Comparison of ENCODE assay signal across 9 mouse cellular contexts in the genomic region with DNA sequence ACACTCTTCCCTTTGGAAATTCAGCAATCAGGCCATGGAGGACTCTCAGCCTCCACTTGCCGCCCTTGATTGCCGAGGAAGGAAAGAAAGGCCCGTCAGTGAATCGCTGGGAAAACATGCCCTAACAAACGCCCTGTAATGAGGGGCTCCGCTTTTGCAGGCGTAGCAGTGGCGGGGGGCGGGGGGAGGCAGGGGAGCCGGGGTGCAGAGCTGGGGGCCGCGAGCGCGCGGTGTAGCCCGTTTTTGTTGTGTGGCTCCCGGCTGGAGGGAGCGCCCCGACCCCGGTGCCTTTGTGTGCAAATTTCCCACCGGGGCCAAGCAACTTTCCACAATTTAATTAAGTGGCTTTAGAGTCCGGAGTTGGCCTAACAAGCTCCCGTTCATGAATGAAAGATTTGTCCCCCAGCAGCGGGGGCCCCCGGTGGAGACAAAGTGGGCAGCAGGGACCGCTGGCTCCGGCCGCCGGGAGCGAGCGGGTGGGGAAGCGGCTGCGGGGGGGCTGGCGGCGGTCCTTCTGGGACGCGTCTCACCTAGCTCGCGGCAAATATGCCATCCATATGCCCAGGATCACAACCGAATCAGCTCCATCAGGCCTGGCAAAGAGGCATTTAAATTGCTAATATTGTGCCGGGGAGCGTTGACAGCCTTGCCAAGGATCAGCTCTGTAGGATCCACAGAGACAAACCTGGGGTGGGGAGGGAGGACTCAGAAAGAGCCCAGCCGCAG.
DNase-seq lines count a peak whose midpoint lies in the region; ATAC-seq lines count a peak whose summit lies in the region.
"Had no signal": no experiment of that assay in that cellular context is flagged by ENCODE, and none has a peak within 500 bp of the region (broad histone marks: within the 10 kb centered on the region; RNA-seq: fewer than 3 reads in every experiment).

No protein-coding gene starts in this region.

- H3K9me3 ChIP-seq in lung, embryonic 15.5 days = no peaks in the 10 kb centered on the region
- no peaks in the 10 kb centered on the region for H3K9me3 ChIP-seq in limb, embryonic 10.5 days (replicated peaks)
- H3K9me3 ChIP-seq in neural tube, embryonic 13.5 days = no peaks in the 10 kb centered on the region

- H3K4me3 ChIP-seq in lung, embryonic 15.5 days = peak overlapping the region; percentile 38
- peak overlapping the region; percentile 62 for H3K4me3 ChIP-seq in limb, embryonic 10.5 days
- H3K4me3 ChIP-seq in neural tube, embryonic 13.5 days = peak overlapping the region; percentile 34

- H3K4me2 ChIP-seq in lung, embryonic 15.5 days = peak overlapping the region; percentile 89
- H3K4me2 ChIP-seq in neural tube, embryonic 13.5 days = peak overlapping the region; percentile 78

- H3K27ac ChIP-seq in lung, embryonic 15.5 days = no peak overlapping the region
- peak overlapping the region; percentile 89 for H3K27ac ChIP-seq in limb, embryonic 10.5 days
- peak overlapping the region; percentile 53 for H3K27ac ChIP-seq in neural tube, embryonic 13.5 days (replicated peaks)
- H3K27ac ChIP-seq: macrophage had no signal

- H3K4me1 ChIP-seq in lung, embryonic 15.5 days = peaks cover 15% of the 10 kb centered on the region
- peaks cover 18% of the 10 kb centered on the region for H3K4me1 ChIP-seq in limb, embryonic 10.5 days
- peaks cover 28% of the 10 kb centered on the region for H3K4me1 ChIP-seq in neural tube, embryonic 13.5 days (replicated peaks)

- 1% methylated on average over 43 of the region's 43 CpGs for WGBS in lung, embryonic 15.5 days
- whole genome bisulfite sequencing in limb, embryonic 10.5 days = under 1% methylated on average over 43 of the region's 43 CpGs
- under 1% methylated on average over 43 of the region's 43 CpGs for WGBS in neural tube, embryonic 13.5 days

- peak overlapping the region; percentile 27; the same call in 1 of the 2 replicates for H3K9ac ChIP-seq in lung, embryonic 15.5 days
- peak overlapping the region; percentile 62 for H3K9ac ChIP-seq in neural tube, embryonic 13.5 days

- no peaks in the 10 kb centered on the region for H3K36me3 ChIP-seq in lung, embryonic 15.5 days
- H3K36me3 ChIP-seq in limb, embryonic 10.5 days = no peaks in the 10 kb centered on the region
- no peaks in the 10 kb centered on the region for H3K36me3 ChIP-seq in neural tube, embryonic 13.5 days

- peaks cover 17% of the 10 kb centered on the region for H3K27me3 ChIP-seq in lung, embryonic 15.5 days
- peaks cover 56% of the 10 kb centered on the region for H3K27me3 ChIP-seq in limb, embryonic 10.5 days (ENCODE audit: low read depth, poor library complexity, severe bottlenecking)
- peaks cover 57% of the 10 kb centered on the region for H3K27me3 ChIP-seq in neural tube, embryonic 13.5 days

- no peak for ATAC-seq in lung, embryonic 15.5 days (ENCODE audit: borderline replicate concordance, extremely low read depth, low FRiP score, low TSS enrichment)
- peak; percentile 55 for ATAC-seq in neural tube, embryonic 13.5 days (ENCODE audit: low read depth)

- peak; percentile 19 to 40 for DNase-seq in cerebellum, postnatal 25 days
- no peak for DNase-seq in cerebellum, adult 9-10 months
- DNase-seq in lung, postnatal 25 days (ENCODE audit: low spot score) = no peak
- peak; percentile 63 for DNase-seq in limb, embryonic 10.5 days (ENCODE audit: low spot score)
- no peak for DNase-seq in adrenal gland, adult 2 months
- DNase-seq in adrenal gland, adult 18-20 months (ENCODE audit: low spot score in 2 of 2) = no peak

Comparison
In these comparisons a context has a peak if more than half of its experiments do, and no peak if none do; other contexts are left out.
1. DNase-seq: peak in cerebellum, postnatal 25 days (2 of 2) and limb, embryonic 10.5 days (single experiment); none in cerebellum, adult 9-10 months (single experiment), lung, postnatal 25 days (single experiment), adrenal gland, adult 2 months (single experiment) and adrenal gland, adult 18-20 months (0 of 2).
2. Peak in every context shown above with its lines, with median percentiles within 50 percentile points of each other: H3K4me3 ChIP-seq.